Mouse (Mus musculus) forebrain, embryonic 14.5 days (tissue): ENCODE data around the gene Fbxw11. TPM values are rescaled to one million over a fixed set of nuclear protein-coding genes. Genes with fewer than 3 reads are reported as not detected.

Experiments used
- ATAC-seq: fragments of 200-750 bp; cut with Nextera tagmentation; 2 replicates; pipeline ENCODE4 v1.8.0; 2017; ENCODE audit warnings: mild to moderate bottlenecking, moderate library complexity
- DNase-seq: peaks from one replicate; pipeline ENCODE4 v3.0.0-alpha.2; 2015; ENCODE audit warnings: low spot score
- H3K27ac ChIP-seq: fragments of 300-500 bp; sonication (generic); 2 replicates; pipeline ENCODE4 v1.5.1; 2014; ENCODE audit warnings: low read depth, mild to moderate bottlenecking, control low read depth, low read length, moderate library complexity
- H3K27me3 ChIP-seq: fragments of 300-500 bp; sonication (generic); replicated peaks from 2 replicates; pipeline ENCODE4 v1.6.1; 2014; ENCODE audit warnings: low read length, control low read depth, mixed read lengths; ENCODE audit not compliant: control insufficient read depth, insufficient read depth
- H3K36me3 ChIP-seq: fragments of 300-500 bp; sonication (generic); 2 replicates; pipeline ENCODE4 v1.6.1; 2014; ENCODE audit warnings: low read length, control low read depth; ENCODE audit not compliant: control insufficient read depth, insufficient read depth
- H3K4me1 ChIP-seq: fragments of 300-500 bp; sonication (generic); 2 replicates; pipeline ENCODE4 v1.6.1; 2014; ENCODE audit warnings: antibody characterized with exemption, low read length, control low read depth; ENCODE audit not compliant: control insufficient read depth, insufficient read depth
- H3K4me2 ChIP-seq: fragments of 300-500 bp; sonication (generic); 2 replicates; pipeline ENCODE4 v1.6.1; 2014; ENCODE audit warnings: mild to moderate bottlenecking, control low read depth, low read length
- H3K4me3 ChIP-seq: fragments of 300-500 bp; sonication (generic); 2 replicates; pipeline ENCODE4 v1.5.1; 2014; ENCODE audit warnings: low read depth, low read length, control low read depth
- H3K9ac ChIP-seq: fragments of 300-500 bp; sonication (generic); 2 replicates; pipeline ENCODE4 v1.6.1; 2014; ENCODE audit warnings: mild to moderate bottlenecking, low read length, control low read depth, moderate library complexity
- H3K9me3 ChIP-seq: fragments of 300-500 bp; sonication (generic); replicated peaks from 2 replicates; pipeline ENCODE4 v1.6.1; 2016; ENCODE audit warnings: low read length, control low read depth, mixed read lengths; ENCODE audit not compliant: control insufficient read depth
- WGBS: fragments of 180-500 bp; shearing (Covaris S2); extraction: QIAGEN DNeasy Blood & Tissue Kit; methylation state at CpG from one replicate; pipeline ENCODE4 v1.1.7; 2014; 5-methylcytosine and 5-hydroxymethylcytosine counted together
- polyA plus RNA-seq: library from polyadenylated mRNA; unstranded; fragments of >200 nt; fragmentation: Nextera tagmentation; extraction: Ambion mirVana; gene quantifications from 2 replicates; pipeline ENCODE4 v1.2.1, GENCODE M21; 2014

Gene Fbxw11
- polyA plus RNA-seq, 1 experiment from 2014 or later: 83.1 TPM

GRCm38 (mm10) chr11:32781633-32782404 lies 139.3 kb downstream of the Fbxw11 start:
- Histone ChIP-seq H3K4me1 (no peaks in the 10 kb centered on the region; the same call in 1 of the 2 replicates), H3K27me3 (no peaks in the 10 kb centered on the region), H3K9ac (no peak overlapping the region), H3K9me3 (no peaks in the 10 kb centered on the region), H3K4me2 (no peak overlapping the region), H3K4me3 (no peak overlapping the region), H3K27ac (peak overlapping the region; percentile 21; the same call in 1 of the 2 replicates), H3K36me3 (no peaks in the 10 kb centered on the region)
- DNase-seq: peak; percentile 45
- 42% methylated on average over 2 of the region's 2 CpGs for WGBS
- peak; percentile 46 for ATAC-seq

DNA sequence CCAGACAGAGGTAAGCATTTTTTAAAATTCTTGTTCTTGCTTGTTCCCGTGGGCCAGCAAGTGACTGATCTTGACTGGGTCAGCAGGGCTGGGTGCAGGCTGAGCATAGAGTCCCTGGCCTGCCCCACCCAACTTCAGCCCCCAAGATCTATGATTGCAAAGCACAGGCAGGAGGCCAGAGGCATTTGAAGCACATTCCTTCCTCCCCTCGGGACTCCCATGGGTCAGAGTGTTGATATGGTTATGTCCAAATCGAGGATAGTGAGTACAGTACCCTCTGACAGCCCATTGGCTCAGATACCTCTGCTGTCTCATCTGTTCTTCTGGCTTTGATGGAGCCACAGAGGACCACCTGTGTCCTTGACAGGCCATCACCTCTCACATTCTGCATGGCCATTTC lies 140.2 kb downstream of the Fbxw11 start:
- Histone ChIP-seq H3K9ac (no peak overlapping the region), H3K9me3 (no peaks in the 10 kb centered on the region), H3K36me3 (no peaks in the 10 kb centered on the region), H3K27ac (no peak overlapping the region), H3K4me1 (no peaks in the 10 kb centered on the region; the same call in 1 of the 2 replicates), H3K4me3 (no peak overlapping the region), H3K27me3 (no peaks in the 10 kb centered on the region), H3K4me2 (no peak overlapping the region)
- ATAC-seq (no peak), DNase-seq (no peak)
- 75% methylated on average over 3 of the region's 3 CpGs for WGBS

DNA sequence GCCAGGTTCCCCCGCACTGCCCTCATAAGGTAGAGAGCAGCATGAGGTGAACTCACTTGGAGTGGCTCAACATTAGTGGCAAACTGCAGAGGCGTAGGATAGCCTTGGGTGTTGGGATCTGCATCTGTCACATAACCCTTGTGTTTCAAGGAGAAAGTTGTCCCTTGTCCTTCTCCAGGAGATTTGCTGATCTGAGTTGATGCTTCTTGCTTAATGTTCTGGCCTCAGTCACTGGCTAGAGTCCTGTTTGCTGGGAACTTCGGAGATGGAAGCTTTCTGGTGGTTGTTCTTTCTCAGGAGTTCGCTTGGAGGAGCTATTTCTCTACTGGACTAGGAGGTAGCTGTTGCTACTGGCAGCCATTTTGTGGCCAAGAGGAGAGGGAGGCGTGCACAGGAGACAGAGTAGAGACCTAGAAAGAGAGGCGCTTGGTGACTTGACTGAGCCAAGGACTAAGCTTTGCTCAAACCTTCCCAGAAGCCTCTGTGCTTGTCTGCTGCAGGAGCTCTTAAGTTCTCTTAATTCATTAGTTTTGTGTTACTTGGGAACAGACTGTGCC lies 143.1 kb downstream of the Fbxw11 start:
- no peaks in the 10 kb centered on the region for H3K9me3 ChIP-seq
- H3K4me1 ChIP-seq: no peaks in the 10 kb centered on the region; the same call in 1 of the 2 replicates
- no peak overlapping the region for H3K27ac ChIP-seq
- no peak overlapping the region for H3K9ac ChIP-seq
- no peak for DNase-seq
- 88% methylated on average over 6 of the region's 6 CpGs for whole genome bisulfite sequencing
- no peaks in the 10 kb centered on the region for H3K36me3 ChIP-seq
- H3K4me2 ChIP-seq: no peak overlapping the region
- no peak for ATAC-seq
- H3K4me3 ChIP-seq: no peak overlapping the region
- H3K27me3 ChIP-seq: no peaks in the 10 kb centered on the region

DNA sequence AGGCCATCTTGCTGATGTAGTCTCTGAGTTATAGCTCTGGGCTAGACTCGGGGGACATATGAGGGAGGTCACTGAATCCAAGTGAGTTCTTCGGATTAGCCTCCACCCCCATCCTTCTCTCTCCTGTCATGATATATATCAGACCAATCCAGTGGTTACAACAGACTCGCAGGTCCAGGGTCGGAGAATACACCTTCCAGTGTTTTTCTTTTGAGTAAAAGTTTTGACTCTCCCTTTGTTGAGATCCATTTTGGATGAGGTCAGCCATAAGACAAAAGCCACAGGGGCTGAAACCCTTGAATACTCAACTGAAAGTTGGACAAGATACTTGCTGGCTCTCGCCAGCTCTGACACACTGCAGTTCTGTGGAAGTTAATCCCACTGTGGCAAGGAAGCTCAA lies 143.7 kb downstream of the Fbxw11 start:
- no peak overlapping the region for H3K27ac ChIP-seq
- H3K4me3 ChIP-seq: no peak overlapping the region
- no peaks in the 10 kb centered on the region for H3K9me3 ChIP-seq
- 79% methylated on average over 5 of the region's 5 CpGs for WGBS
- H3K9ac ChIP-seq: no peak overlapping the region
- H3K4me1 ChIP-seq: no peaks in the 10 kb centered on the region
- no peak for DNase-seq
- no peaks in the 10 kb centered on the region for H3K27me3 ChIP-seq
- no peak for ATAC-seq
- no peaks in the 10 kb centered on the region for H3K36me3 ChIP-seq
- no peak overlapping the region for H3K4me2 ChIP-seq

GRCm38 (mm10) chr11:32794759-32795445 lies 152.4 kb downstream of the Fbxw11 start:
- Histone ChIP-seq H3K27ac (no peak overlapping the region), H3K4me1 (no peaks in the 10 kb centered on the region), H3K36me3 (no peaks in the 10 kb centered on the region), H3K9ac (no peak overlapping the region), H3K27me3 (no peaks in the 10 kb centered on the region), H3K4me3 (no peak overlapping the region), H3K4me2 (no peak overlapping the region), H3K9me3 (no peaks in the 10 kb centered on the region)
- ATAC-seq (no peak), DNase-seq (no peak)
- WGBS: 77% methylated on average over 10 of the region's 10 CpGs

Other genes with a start within 250 kb of the Fbxw11 start
- gene Ubtd2, start 187.4 kb upstream of the Fbxw11 start, polyA plus RNA-seq: 71.7 and 76.2 TPM in 2 replicates
- gene Efcab9, start 110.6 kb upstream of the Fbxw11 start, polyA plus RNA-seq: 0.31 TPM in 1 of 2 replicates, not detected in the other
- 0.80 and 1.1 TPM in 2 replicates for gene Stk10, start 109.4 kb upstream of the Fbxw11 start, polyA plus RNA-seq
- gene Smim23, start 181.9 kb downstream of the Fbxw11 start, polyA plus RNA-seq: not detected in 2 replicates